Mouse (Mus musculus) thymus, adult 2 months (tissue): ENCODE results near the gene Prkag2. TPM values are rescaled to one million over a fixed set of nuclear protein-coding genes. Genes with fewer than 3 reads are reported as not detected.
A peak's percentile ranks its signal among the peaks of the same experiment; 100 is the strongest.

ENCODE experiments used
- DNase-seq: peaks from one replicate; pipeline ENCODE4 v3.0.0; 2021
- H3K27ac ChIP-seq: fragments of 200-500 bp; 2 replicates; pipeline ENCODE4 v1.5.1; 2012; ENCODE audit warnings: low read length, control low read depth; ENCODE audit not compliant: control insufficient read depth, insufficient read depth
- H3K27me3 ChIP-seq: fragments of 200-500 bp; 2 replicates; pipeline ENCODE4 v1.6.1; 2012; ENCODE audit warnings: mild to moderate bottlenecking, low read length, moderate library complexity, mixed read lengths; ENCODE audit not compliant: control insufficient read depth, insufficient read depth
- H3K36me3 ChIP-seq: fragments of 200-500 bp; 2 replicates; pipeline ENCODE4 v1.6.1; 2012; ENCODE audit warnings: mild to moderate bottlenecking, low read length, moderate library complexity; ENCODE audit not compliant: control insufficient read depth, insufficient read depth
- H3K4me1 ChIP-seq: fragments of 200-500 bp; replicated peaks from 2 replicates; pipeline ENCODE4 v1.6.1; 2012; ENCODE audit warnings: low read length; ENCODE audit not compliant: control insufficient read depth, insufficient read depth
- H3K4me3 ChIP-seq: fragments of 200-500 bp; 2 replicates; pipeline ENCODE4 v1.5.1; 2012; ENCODE audit warnings: mild to moderate bottlenecking, low read length, control low read depth, moderate library complexity; ENCODE audit not compliant: control insufficient read depth, insufficient read depth
- CTCF ChIP-seq: fragments of 200-500 bp; IDR thresholded peaks from 2 replicates; pipeline ENCODE4 v1.5.1; 2012; ENCODE audit warnings: mild to moderate bottlenecking, control low read depth, low read length, moderate library complexity, borderline replicate concordance; ENCODE audit not compliant: control insufficient read depth, poor library complexity, insufficient read depth; ENCODE audit errors: extremely low read depth
- POLR2A ChIP-seq: fragments of 200-500 bp; IDR thresholded peaks from 2 replicates; pipeline ENCODE4 v1.6.1; 2012; ENCODE audit warnings: mild to moderate bottlenecking, low read length, control low read depth, moderate library complexity; ENCODE audit not compliant: control insufficient read depth, poor library complexity, insufficient read depth; ENCODE audit errors: extremely low read depth
- WGBS: fragments of 180-500 bp; shearing (Covaris S2); methylation state at CpG from one replicate; pipeline ENCODE4 v1.1.7; 2018; 5-methylcytosine and 5-hydroxymethylcytosine counted together
- polyA plus RNA-seq: library from polyadenylated mRNA; depleted of rRNA; stranded (reverse); fragments of >200 nt; gene quantifications from 2 replicates; pipeline ENCODE4 v1.2.3, GENCODE M21; 2012

Prkag2 gene
- polyA plus RNA-seq, 1 experiment: 23.5 TPM

GRCm38 (mm10) chr5:24970552-24971275 lies 129.7 kb downstream of the Prkag2 start:
- WGBS: 80% methylated on average over 8 of the region's 8 CpGs
- Histone ChIP-seq H3K36me3 (no peaks in the 10 kb centered on the region), H3K4me1 (peaks cover 60% of the 10 kb centered on the region), H3K4me3 (no peak overlapping the region), H3K27ac (no peak overlapping the region), H3K27me3 (no peaks in the 10 kb centered on the region)
- TF ChIP-seq CTCF (no peak), POLR2A (no peak)
- no peak for DNase-seq

GRCm38 (mm10) chr5:24969241-24969880 lies 131.1 kb downstream of the Prkag2 start:
- H3K36me3 ChIP-seq: no peaks in the 10 kb centered on the region
- H3K4me1 ChIP-seq: peaks cover 60% of the 10 kb centered on the region
- H3K27ac ChIP-seq: peak overlapping the region; percentile 5
- DNase-seq: peak; percentile 40
- no peaks in the 10 kb centered on the region for H3K27me3 ChIP-seq
- no peak; the same call in 1 of the 2 replicates for TF ChIP-seq CTCF
- TF ChIP-seq POLR2A: no peak
- no peak overlapping the region for H3K4me3 ChIP-seq
- 10% methylated on average over 11 of the region's 11 CpGs for WGBS

GRCm38 (mm10) chr5:24968792-24969191 lies 131.7 kb downstream of the Prkag2 start:
- no peak for DNase-seq
- WGBS: 23% methylated on average over 8 of the region's 8 CpGs
- Histone ChIP-seq H3K36me3 (no peaks in the 10 kb centered on the region), H3K27me3 (no peaks in the 10 kb centered on the region), H3K27ac (no peak overlapping the region), H3K4me3 (no peak overlapping the region), H3K4me1 (peaks cover 58% of the 10 kb centered on the region)
- TF ChIP-seq CTCF (no peak), POLR2A (no peak)

GRCm38 (mm10) chr5:24967898-24968535 lies 132.4 kb downstream of the Prkag2 start:
- peaks cover 53% of the 10 kb centered on the region for H3K4me1 ChIP-seq
- TF ChIP-seq CTCF (no peak), POLR2A (no peak)
- WGBS: 29% methylated on average over 7 of the region's 7 CpGs
- H3K27me3 ChIP-seq: no peaks in the 10 kb centered on the region
- no peaks in the 10 kb centered on the region for H3K36me3 ChIP-seq
- H3K4me3 ChIP-seq: no peak overlapping the region
- H3K27ac ChIP-seq: no peak overlapping the region
- no peak for DNase-seq

- Histone ChIP-seq H3K27me3 (no peaks in the 10 kb centered on the region), H3K36me3 (no peaks in the 10 kb centered on the region), H3K27ac (no peak overlapping the region), H3K4me1 (peaks cover 17% of the 10 kb centered on the region), H3K4me3 (no peak overlapping the region)
- TF ChIP-seq POLR2A (no peak), CTCF (no peak)
- 71% methylated on average over 4 of the region's 4 CpGs for WGBS
- no peak for DNase-seq
Observed at GRCm38 (mm10) chr5:24963776-24964175, 136.7 kb downstream of the Prkag2 start.

GRCm38 (mm10) chr5:24960791-24961190 lies 139.7 kb downstream of the Prkag2 start:
- no peak overlapping the region for H3K4me3 ChIP-seq
- H3K4me1 ChIP-seq: 0 out of 2 replicates have a peak, but pooled peaks cover 2% of the 10 kb centered on the region
- no peaks in the 10 kb centered on the region for H3K27me3 ChIP-seq
- H3K36me3 ChIP-seq: no peaks in the 10 kb centered on the region
- H3K27ac ChIP-seq: no peak overlapping the region
- DNase-seq: no peak
- WGBS: 100% methylated on average over 5 of the region's 5 CpGs
- no peak for TF ChIP-seq CTCF
- TF ChIP-seq POLR2A: no peak
